Mouse (Mus musculus) liver, embryonic 14.5 days (tissue): ENCODE results near the gene Ctnnbip1. TPM values are rescaled to one million over a fixed set of nuclear protein-coding genes. Genes with fewer than 3 reads are reported as not detected.

Source experiments
- ATAC-seq: fragments of 200-750 bp; cut with Nextera tagmentation; 2 replicates; pipeline ENCODE4 v1.8.0; 2017; ENCODE audit warnings: moderate number of reproducible peaks, mild to moderate bottlenecking, moderate library complexity; ENCODE audit not compliant: insufficient read depth
- DNase-seq, 3 experiments: peaks; one replicate each; pipeline ENCODE4 v3.0.0-alpha.2; 2012 to 2013; ENCODE audit warnings: low read depth in 3 of 3, low spot score in 3 of 3
- H3K27ac ChIP-seq: fragments of 300-500 bp; sonication (generic); 2 replicates; pipeline ENCODE4 v1.5.1; 2014; ENCODE audit warnings: moderate library complexity, mild to moderate bottlenecking, control low read depth, inconsistent platforms
- H3K27me3 ChIP-seq: fragments of 300-500 bp; sonication (generic); 2 replicates; pipeline ENCODE4 v1.6.1; 2014; ENCODE audit warnings: mild to moderate bottlenecking, low read length, moderate library complexity; ENCODE audit not compliant: control insufficient read depth, insufficient read depth
- H3K36me3 ChIP-seq: fragments of 300-500 bp; sonication (generic); replicated peaks from 2 replicates; pipeline ENCODE4 v1.6.1; 2014; ENCODE audit warnings: low read depth; ENCODE audit not compliant: control insufficient read depth, insufficient read depth
- H3K4me1 ChIP-seq, 2 experiments: fragments of 200-500 bp in 1 of 2; fragments of 300-500 bp in 1 of 2; sonication (generic) in 1 of 2; replicated peaks; 2 replicates each; pipeline ENCODE4 v1.6.1; 2012 to 2014; ENCODE audit warnings: antibody characterized with exemption in 1 of 2, inconsistent platforms in 1 of 2, low read length in 1 of 2; ENCODE audit not compliant: control insufficient read depth in 2 of 2, insufficient read depth in 2 of 2
- H3K4me2 ChIP-seq: fragments of 300-500 bp; sonication (generic); 2 replicates; pipeline ENCODE4 v1.6.1; 2014; ENCODE audit warnings: low read depth, mild to moderate bottlenecking, control low read depth, moderate library complexity
- H3K4me3 ChIP-seq, 2 experiments: fragments of 200-500 bp in 1 of 2; fragments of 300-500 bp in 1 of 2; sonication (generic) in 1 of 2; 2 replicates each; pipeline ENCODE4 v1.5.1; 2012 to 2014; ENCODE audit warnings: low read depth in 2 of 2, low read length in 2 of 2, mild to moderate bottlenecking in 2 of 2, control low read depth in 1 of 2, inconsistent platforms in 1 of 2, moderate library complexity in 1 of 2; ENCODE audit not compliant: insufficient read depth in 1 of 2
- H3K9ac ChIP-seq: fragments of 300-500 bp; sonication (generic); replicated peaks from 2 replicates; pipeline ENCODE4 v1.6.1; 2014; ENCODE audit warnings: mild to moderate bottlenecking, control low read depth, moderate library complexity
- H3K9me3 ChIP-seq: fragments of 300-500 bp; sonication (generic); 2 replicates; pipeline ENCODE4 v1.6.1; 2016; ENCODE audit warnings: low read length, mixed read lengths; ENCODE audit not compliant: control insufficient read depth
- CTCF ChIP-seq: IDR thresholded peaks from 2 replicates; pipeline ENCODE4 v1.5.1; 2016; ENCODE audit warnings: antibody characterized with exemption, low read depth, control low read depth
- EP300 ChIP-seq: IDR thresholded peaks from 2 replicates; pipeline ENCODE4 v1.6.1; 2016; ENCODE audit warnings: antibody characterized with exemption, low read depth
- WGBS: fragments of 180-500 bp; shearing (Covaris S2); extraction: QIAGEN DNeasy Blood & Tissue Kit; methylation state at CpG from one replicate; pipeline ENCODE4 v1.1.7; 2014; ENCODE audit not compliant: insufficient replicate concordance; 5-methylcytosine and 5-hydroxymethylcytosine counted together
- polyA plus RNA-seq, 2 experiments: library from polyadenylated mRNA; depleted of rRNA in 1 of 2; stranded (reverse) in 1 of 2; unstranded in 1 of 2; fragments of >200 nt; fragmentation: Nextera tagmentation in 1 of 2; extraction: Ambion mirVana in 1 of 2; gene quantifications; 2 replicates each; pipeline versions ENCODE4 v1.2.1 to v1.2.3; 2012 to 2014

The Ctnnbip1 gene
- polyA plus RNA-seq, 2 experiments: 2.2 to 4.0 TPM

- H3K27me3 ChIP-seq: peaks cover 3% of the 10 kb centered on the region; the same call in 1 of the 2 replicates
- peaks cover 0 to 5% of the 10 kb centered on the region in 2 experiments; a peak in 2 of 4 replicates for H3K4me1 ChIP-seq
- 6% methylated on average over 50 of the region's 52 CpGs for WGBS
- peak overlapping the region; percentile 44 to 49 for H3K4me3 ChIP-seq
- TF ChIP-seq CTCF (no peak), EP300 (no peak)
- H3K36me3 ChIP-seq: no peaks in the 10 kb centered on the region
- peak overlapping the region; percentile 82 for H3K4me2 ChIP-seq
- ATAC-seq (no peak), DNase-seq (no peak)
- peak overlapping the region; percentile 52 for H3K9ac ChIP-seq
- no peaks in the 10 kb centered on the region for H3K9me3 ChIP-seq
- no peak overlapping the region for H3K27ac ChIP-seq
Observed at GRCm38 (mm10) chr4:149518351-149519220, 550 bp downstream of the Ctnnbip1 start.

- H3K4me3 ChIP-seq: no peak overlapping the region
- H3K27ac ChIP-seq: no peak overlapping the region
- TF ChIP-seq CTCF: no peak
- no peak for TF ChIP-seq EP300
- H3K36me3 ChIP-seq: no peaks in the 10 kb centered on the region
- WGBS: 68% methylated on average over 10 of the region's 10 CpGs
- no peak overlapping the region for H3K9ac ChIP-seq
- ATAC-seq (no peak), DNase-seq (no peak)
- H3K4me1 ChIP-seq: peaks cover 0 to 5% of the 10 kb centered on the region in 2 experiments; a peak in 2 of 4 replicates
- H3K9me3 ChIP-seq: no peaks in the 10 kb centered on the region
- peaks cover 3% of the 10 kb centered on the region; the same call in 1 of the 2 replicates for H3K27me3 ChIP-seq
- no peak overlapping the region for H3K4me2 ChIP-seq
Observed at GRCm38 (mm10) chr4:149521258-149521657, 3.2 kb downstream of the Ctnnbip1 start.

GRCm38 (mm10) chr4:149523961-149524360 is 5.9 kb downstream of the Ctnnbip1 start:
- Histone ChIP-seq H3K36me3 (no peaks in the 10 kb centered on the region), H3K9ac (no peak overlapping the region), H3K9me3 (no peaks in the 10 kb centered on the region), H3K27me3 (peaks cover 3% of the 10 kb centered on the region; the same call in 1 of the 2 replicates), H3K27ac (no peak overlapping the region), H3K4me3 (no peak overlapping the region), H3K4me2 (no peak overlapping the region), H3K4me1 (no peaks in the 10 kb centered on the region; a peak in 1 of 4 replicates)
- no peak for DNase-seq
- 68% methylated on average over 6 of the region's 6 CpGs for WGBS
- no peak for TF ChIP-seq EP300
- no peak for TF ChIP-seq CTCF
- ATAC-seq: no peak

- Histone ChIP-seq H3K27me3 (no peaks in the 10 kb centered on the region), H3K4me2 (no peak overlapping the region), H3K9me3 (no peaks in the 10 kb centered on the region), H3K4me3 (no peak overlapping the region), H3K36me3 (no peaks in the 10 kb centered on the region), H3K27ac (no peak overlapping the region), H3K4me1 (no peaks in the 10 kb centered on the region; a peak in 1 of 4 replicates), H3K9ac (no peak overlapping the region)
- TF ChIP-seq EP300 (no peak), CTCF (no peak)
- DNase-seq (no peak), ATAC-seq (no peak)
- 58% methylated on average over 4 of the region's 4 CpGs for WGBS
Observed at GRCm38 (mm10) chr4:149525170-149525569, 7.1 kb downstream of the Ctnnbip1 start.

- no peak for DNase-seq
- no peak for ATAC-seq
- WGBS: 70% methylated on average over 6 of the region's 6 CpGs
- Histone ChIP-seq H3K4me3 (no peak overlapping the region), H3K36me3 (no peaks in the 10 kb centered on the region), H3K9ac (no peak overlapping the region), H3K4me2 (no peak overlapping the region), H3K27me3 (no peaks in the 10 kb centered on the region), H3K27ac (no peak overlapping the region), H3K4me1 (no peaks in the 10 kb centered on the region; a peak in 1 of 4 replicates), H3K9me3 (no peaks in the 10 kb centered on the region)
- TF ChIP-seq EP300: no peak
- no peak for TF ChIP-seq CTCF
Observed at GRCm38 (mm10) chr4:149525811-149526210, 7.8 kb downstream of the Ctnnbip1 start.
